Mouse (Mus musculus): ENCODE data around the gene Eya3.

DNA sequence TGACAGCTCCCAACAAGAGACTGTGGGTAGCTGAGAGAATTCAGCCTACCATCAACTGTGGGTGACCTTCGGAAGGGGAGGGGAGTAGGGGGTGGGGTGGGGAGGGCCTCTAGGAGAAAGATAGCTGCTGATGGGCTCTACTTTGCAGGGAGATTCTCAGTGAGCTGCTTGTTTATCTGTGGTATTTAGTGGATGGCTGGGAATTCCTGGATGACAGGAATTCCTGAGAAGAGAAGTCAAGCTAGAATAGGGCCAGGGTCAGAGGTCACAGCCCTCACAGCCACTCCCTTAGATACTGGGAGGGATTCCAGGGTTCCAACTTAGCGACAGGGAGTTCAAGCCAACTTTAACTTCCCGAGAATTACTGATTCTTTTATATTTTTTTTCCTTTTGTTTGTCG is 44.6 kb upstream of the Eya3 start:
- TF ChIP-seq CTCF (IDR thresholded peaks at IDR 0.05; ENCODE audit: low read depth), result no peak
- TF ChIP-seq EP300 (IDR thresholded peaks at IDR 0.05; ENCODE audit: low read depth), result no peak

All from liver, postnatal 0 days (tissue).